Mouse (Mus musculus): ENCODE results near the gene Map4k1.

The Map4k1 gene

GRCm38 (mm10) chr7:29025566-29025965 lies 43.7 kb downstream of the Map4k1 start:
- no peak for TF ChIP-seq GATA4 (IDR thresholded peaks at IDR 0.05; ENCODE audit: insufficient replicate concordance, low read length)

GRCm38 (mm10) chr7:29026195-29026594 lies 44.3 kb downstream of the Map4k1 start:
- TF ChIP-seq GATA4 (IDR thresholded peaks at IDR 0.05; ENCODE audit: insufficient replicate concordance, low read length), result no peak

GRCm38 (mm10) chr7:29026811-29027210 lies 45.0 kb downstream of the Map4k1 start:
- TF ChIP-seq GATA4 (IDR thresholded peaks at IDR 0.05; ENCODE audit: insufficient replicate concordance, low read length), result no peak

- no peak for TF ChIP-seq GATA4 (IDR thresholded peaks at IDR 0.05; ENCODE audit: insufficient replicate concordance, low read length)
These were observed 46.9 kb downstream of the Map4k1 start for GRCm38 (mm10) chr7:29028761-29029160.

- no peak for TF ChIP-seq GATA4 (IDR thresholded peaks at IDR 0.05; ENCODE audit: insufficient replicate concordance, low read length)
These were observed 48.1 kb downstream of the Map4k1 start for GRCm38 (mm10) chr7:29029690-29030656.

- TF ChIP-seq GATA4 (IDR thresholded peaks at IDR 0.05; ENCODE audit: insufficient replicate concordance, low read length), result no peak
These were observed 49.8 kb downstream of the Map4k1 start for GRCm38 (mm10) chr7:29031641-29032040.

GRCm38 (mm10) chr7:29032685-29033084 lies 50.8 kb downstream of the Map4k1 start:
- TF ChIP-seq GATA4 (IDR thresholded peaks at IDR 0.05; ENCODE audit: insufficient replicate concordance, low read length), result no peak

- no peak for TF ChIP-seq GATA4 (IDR thresholded peaks at IDR 0.05; ENCODE audit: insufficient replicate concordance, low read length)
These were observed 55.4 kb downstream of the Map4k1 start for GRCm38 (mm10) chr7:29037261-29037660.

GRCm38 (mm10) chr7:29039604-29039984 lies 57.7 kb downstream of the Map4k1 start:
- TF ChIP-seq GATA4 (IDR thresholded peaks at IDR 0.05; ENCODE audit: insufficient replicate concordance, low read length), result no peak

GRCm38 (mm10) chr7:29039985-29040661 lies 58.3 kb downstream of the Map4k1 start:
- no peak for TF ChIP-seq GATA4 (IDR thresholded peaks at IDR 0.05; ENCODE audit: insufficient replicate concordance, low read length)

- TF ChIP-seq GATA4 (IDR thresholded peaks at IDR 0.05; ENCODE audit: insufficient replicate concordance, low read length), result no peak
These were observed 59.3 kb downstream of the Map4k1 start for GRCm38 (mm10) chr7:29041194-29041593.

GRCm38 (mm10) chr7:29043016-29043673 lies 61.3 kb downstream of the Map4k1 start:
- no peak for TF ChIP-seq GATA4 (IDR thresholded peaks at IDR 0.05; ENCODE audit: insufficient replicate concordance, low read length)

- TF ChIP-seq GATA4 (IDR thresholded peaks at IDR 0.05; ENCODE audit: insufficient replicate concordance, low read length), result no peak
These were observed 61.8 kb downstream of the Map4k1 start for GRCm38 (mm10) chr7:29043674-29044057.

GRCm38 (mm10) chr7:29044302-29044701 lies 62.5 kb downstream of the Map4k1 start:
- TF ChIP-seq GATA4 (IDR thresholded peaks at IDR 0.05; ENCODE audit: insufficient replicate concordance, low read length), result no peak

GRCm38 (mm10) chr7:29046533-29046932 lies 64.7 kb downstream of the Map4k1 start:
- no peak for TF ChIP-seq GATA4 (IDR thresholded peaks at IDR 0.05; ENCODE audit: insufficient replicate concordance, low read length)

- TF ChIP-seq GATA4 (IDR thresholded peaks at IDR 0.05; ENCODE audit: insufficient replicate concordance, low read length), result no peak
These were observed 66.2 kb downstream of the Map4k1 start for GRCm38 (mm10) chr7:29048070-29048469.

Measured in liver, adult (tissue).